Mouse (Mus musculus): ENCODE measurements around the gene Cdkn1a. TPM values are rescaled to one million over a fixed set of nuclear protein-coding genes. Genes with fewer than 3 reads are reported as not detected.

Cdkn1a gene
- polyA plus RNA-seq, 1 experiment from 2014 or later: 34.0 TPM

DNA sequence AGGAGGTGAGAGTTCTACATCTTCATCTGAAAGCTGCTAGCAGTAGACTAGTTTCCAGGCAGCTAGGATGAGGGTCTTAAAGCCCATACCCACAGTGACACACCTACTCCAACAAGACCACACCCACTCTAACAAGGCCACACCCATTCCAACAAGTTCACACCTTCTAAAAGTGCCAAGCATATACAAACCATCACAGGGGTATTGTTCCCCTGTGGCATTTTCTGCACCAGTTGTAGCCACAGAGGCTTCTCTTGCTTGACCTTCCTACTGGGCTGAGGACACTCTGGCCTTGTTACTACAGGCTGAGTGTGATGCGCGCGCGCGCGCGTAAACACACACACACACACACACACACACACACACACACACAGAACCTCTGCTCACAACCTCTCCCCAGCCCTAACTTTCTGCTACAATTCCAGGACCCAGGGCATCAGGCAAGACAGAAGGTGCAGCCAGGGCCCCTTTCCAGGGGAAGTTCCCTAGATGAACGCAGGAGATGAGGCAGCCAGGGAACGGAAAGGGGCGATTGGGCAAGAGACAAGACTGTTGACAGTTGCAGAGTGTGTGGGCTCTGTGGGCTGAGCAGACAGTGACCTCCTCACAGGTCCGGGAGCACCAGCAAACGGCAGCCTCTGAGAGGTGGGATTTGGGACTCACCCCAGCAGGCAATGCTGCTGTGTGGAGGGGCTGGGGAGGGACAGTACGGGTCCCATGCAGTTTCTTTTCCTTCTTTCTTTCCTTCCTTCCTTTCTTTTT, 23.0 kb downstream of the Cdkn1a start, which contains the start of gene Rab44:
TSS of gene Rab44 (plus strand) at position 555 of the 762 bp plus-strand sequence.
- Histone ChIP-seq H3K27ac (no peak within 1 kb of the TSS), H3K4me3 (replicated peaks) (no peak within 1 kb of the TSS), H3K27me3 (no peaks in the 10 kb centered on the region), H3K9me3 (no peaks in the 10 kb centered on the region), H3K4me1 (no peaks in the 10 kb centered on the region), H3K36me3 (replicated peaks) (no peaks in the 10 kb centered on the region), H3K9ac (no peak within 1 kb of the TSS), H3K4me2 (no peak within 1 kb of the TSS)
- ATAC-seq (ENCODE audit: low FRiP score): no peak
- WGBS: 94% methylated on average over 13 of the region's 13 CpGs

DNA sequence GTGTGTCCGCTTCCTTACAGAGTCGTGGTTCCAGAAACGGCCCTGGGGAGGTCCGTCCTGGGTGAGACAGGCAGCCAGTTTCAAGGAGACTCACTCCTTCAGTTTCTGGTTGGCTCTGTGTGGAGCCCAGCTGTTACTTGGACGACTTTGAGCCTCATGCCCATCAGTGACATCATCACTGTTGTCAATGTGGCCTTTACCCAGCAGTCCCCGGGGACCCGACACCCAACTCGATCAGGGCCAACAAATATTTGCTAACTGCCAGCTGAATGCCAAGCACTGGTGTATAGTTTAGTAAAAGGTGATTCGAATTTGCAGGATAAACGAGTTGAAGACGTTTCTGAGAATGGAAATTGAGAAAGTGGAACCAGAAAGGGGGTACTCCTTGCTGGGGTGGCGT, 25.2 kb downstream of the Cdkn1a start:
- H3K27ac ChIP-seq: no peak overlapping the region
- H3K4me3 ChIP-seq (replicated peaks): no peak overlapping the region
- H3K4me1 ChIP-seq: no peaks in the 10 kb centered on the region
- 81% methylated on average over 12 of the region's 12 CpGs for WGBS
- H3K9ac ChIP-seq: no peak overlapping the region
- no peak overlapping the region for H3K4me2 ChIP-seq
- H3K36me3 ChIP-seq (replicated peaks): no peaks in the 10 kb centered on the region
- no peaks in the 10 kb centered on the region for H3K9me3 ChIP-seq
- ATAC-seq (ENCODE audit: low FRiP score): no peak
- H3K27me3 ChIP-seq: no peaks in the 10 kb centered on the region

DNA sequence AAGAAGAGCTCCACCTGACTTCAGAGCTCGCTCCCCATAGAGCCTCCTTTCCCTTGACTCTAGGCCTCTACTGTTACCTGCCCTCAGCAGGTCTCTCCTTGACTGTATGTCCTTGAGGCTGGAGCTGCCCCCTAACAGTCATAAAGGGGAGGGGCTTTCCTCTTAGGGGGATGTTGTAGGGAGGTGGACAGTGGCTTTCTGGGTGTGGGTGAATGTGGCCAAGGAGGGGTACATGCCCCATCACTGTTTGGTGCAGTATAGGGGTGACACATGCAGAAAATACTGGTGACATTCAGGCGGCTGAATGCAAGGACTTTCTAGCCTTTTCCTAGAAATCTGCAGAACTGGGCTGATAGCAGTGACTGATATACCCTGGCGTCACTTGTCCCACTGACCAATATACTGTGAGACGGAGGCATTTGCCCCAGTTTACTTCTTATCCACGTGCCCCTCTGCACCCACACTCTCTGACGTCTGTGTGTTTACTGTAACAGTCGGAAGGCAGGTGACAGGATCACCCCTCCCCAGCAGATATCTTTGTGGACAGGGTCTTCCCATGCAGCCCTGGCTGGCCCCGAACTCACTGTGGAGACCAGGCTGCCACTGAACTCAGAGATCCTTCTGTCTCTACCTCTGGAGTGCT, 26.4 kb downstream of the Cdkn1a start:
- no peaks in the 10 kb centered on the region for H3K27me3 ChIP-seq
- no peaks in the 10 kb centered on the region for H3K9me3 ChIP-seq
- H3K36me3 ChIP-seq (replicated peaks): no peaks in the 10 kb centered on the region
- no peak for ATAC-seq (ENCODE audit: low FRiP score)
- H3K4me3 ChIP-seq (replicated peaks): no peak overlapping the region
- no peak overlapping the region for H3K27ac ChIP-seq
- H3K4me2 ChIP-seq: no peak overlapping the region
- H3K9ac ChIP-seq: no peak overlapping the region
- H3K4me1 ChIP-seq: no peaks in the 10 kb centered on the region
- 84% methylated on average over 8 of the region's 8 CpGs for WGBS

DNA sequence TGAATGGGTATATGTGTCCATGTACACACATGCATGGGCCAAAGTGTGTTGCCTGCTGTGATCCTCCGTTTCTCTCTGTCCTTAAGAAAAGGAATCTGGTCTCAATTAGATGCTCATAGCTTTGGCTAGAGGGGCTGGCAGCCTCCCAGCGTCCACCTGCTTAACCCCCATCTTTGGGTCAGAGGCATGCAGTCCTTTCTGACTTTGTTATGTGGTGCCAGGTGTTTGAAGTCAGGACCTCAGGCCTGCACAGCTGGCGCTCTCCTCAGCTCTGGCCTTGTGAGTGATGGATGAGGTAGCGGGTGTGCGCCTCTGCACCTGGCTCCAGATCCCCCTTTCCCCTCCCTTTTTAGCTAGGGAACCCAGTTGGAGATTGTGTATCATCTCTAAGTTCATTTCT, 27.3 kb downstream of the Cdkn1a start:
- Histone ChIP-seq H3K36me3 (replicated peaks) (no peaks in the 10 kb centered on the region), H3K4me3 (replicated peaks) (no peak overlapping the region), H3K27me3 (no peaks in the 10 kb centered on the region), H3K4me2 (no peak overlapping the region), H3K27ac (no peak overlapping the region), H3K9me3 (no peaks in the 10 kb centered on the region), H3K4me1 (no peaks in the 10 kb centered on the region), H3K9ac (no peak overlapping the region)
- WGBS: 63% methylated on average over 5 of the region's 5 CpGs
- ATAC-seq (ENCODE audit: low FRiP score): no peak

DNA sequence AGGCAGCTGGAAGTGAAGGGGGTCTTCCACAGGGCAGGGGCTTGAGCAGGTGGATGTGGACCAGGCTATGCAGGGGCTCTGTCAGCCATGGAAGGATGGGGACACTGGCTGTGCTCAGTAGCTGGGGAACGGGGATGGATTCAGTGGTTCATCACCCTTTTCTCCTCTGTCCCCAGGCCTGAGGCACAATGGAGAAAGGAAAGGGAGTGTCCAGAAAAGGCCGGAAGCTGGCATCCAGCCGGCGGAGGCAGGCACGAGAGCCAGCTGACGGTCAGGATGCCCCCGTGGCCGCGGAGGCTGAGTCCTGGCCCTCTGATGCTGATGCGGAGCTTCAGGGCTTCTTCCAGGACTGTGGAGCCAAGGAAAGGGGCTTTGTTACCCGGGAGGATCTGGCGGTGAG, 29.9 kb downstream of the Cdkn1a start:
- H3K4me1 ChIP-seq: no peaks in the 10 kb centered on the region
- H3K36me3 ChIP-seq (replicated peaks): no peaks in the 10 kb centered on the region
- H3K27ac ChIP-seq: no peak overlapping the region
- no peak for ATAC-seq (ENCODE audit: low FRiP score)
- no peak overlapping the region for H3K9ac ChIP-seq
- no peak overlapping the region for H3K4me2 ChIP-seq
- H3K4me3 ChIP-seq (replicated peaks): no peak overlapping the region
- no peaks in the 10 kb centered on the region for H3K27me3 ChIP-seq
- WGBS: 54% methylated on average over 12 of the region's 12 CpGs
- no peaks in the 10 kb centered on the region for H3K9me3 ChIP-seq

DNA sequence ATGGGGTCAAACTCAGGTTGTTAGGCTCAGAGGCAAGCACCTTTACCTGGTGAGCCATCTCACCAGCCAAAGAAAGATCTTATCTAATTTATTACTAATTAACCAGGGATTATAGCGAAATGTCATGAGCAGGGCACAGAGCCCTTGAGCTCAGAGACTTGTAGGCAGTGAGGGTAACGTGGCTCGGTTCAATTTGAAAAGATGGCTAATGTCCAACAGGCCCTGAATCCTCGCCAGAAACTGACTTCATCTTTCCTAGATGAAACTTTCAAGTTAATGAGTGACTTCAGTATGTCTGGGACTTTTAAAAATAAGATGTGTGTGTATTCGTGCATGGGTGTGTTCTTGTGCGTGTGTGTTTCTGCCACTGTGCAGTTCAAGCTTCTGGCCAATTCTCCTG, 32.0 kb downstream of the Cdkn1a start:
- Histone ChIP-seq H3K27ac (no peak overlapping the region), H3K36me3 (replicated peaks) (no peaks in the 10 kb centered on the region), H3K9ac (no peak overlapping the region), H3K4me2 (no peak overlapping the region), H3K4me3 (replicated peaks) (no peak overlapping the region), H3K27me3 (no peaks in the 10 kb centered on the region), H3K4me1 (no peaks in the 10 kb centered on the region), H3K9me3 (no peaks in the 10 kb centered on the region)
- 85% methylated on average over 6 of the region's 6 CpGs for WGBS
- ATAC-seq (ENCODE audit: low FRiP score): no peak

DNA sequence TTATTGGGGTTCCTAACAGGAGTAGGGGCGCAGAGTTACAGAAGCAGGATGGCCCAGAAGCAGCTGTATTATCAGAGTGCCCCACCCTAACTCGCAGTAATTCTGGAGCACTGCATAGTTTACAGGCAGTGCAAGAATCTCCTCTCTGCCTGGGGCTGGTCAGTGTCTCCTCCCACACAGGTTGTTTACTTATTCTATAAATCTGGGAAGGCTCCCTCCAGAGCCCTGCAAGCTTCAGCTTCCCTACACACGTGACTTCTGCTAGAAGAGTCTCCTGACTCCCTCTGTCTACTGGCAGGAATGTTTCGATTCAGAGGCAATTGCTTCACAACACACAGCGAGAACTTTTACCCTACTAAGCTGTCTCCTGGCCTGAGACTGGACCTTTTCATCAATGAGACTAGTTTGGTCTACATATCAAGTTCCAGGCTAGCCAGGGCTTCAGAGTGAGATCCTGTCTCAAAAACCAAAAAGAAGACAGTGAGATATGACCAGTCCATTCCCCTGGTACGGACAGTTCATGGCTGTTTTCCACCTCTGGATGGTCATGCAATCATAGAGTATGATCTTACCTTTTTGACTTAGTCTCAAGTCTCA, 32.9 kb downstream of the Cdkn1a start:
- H3K9me3 ChIP-seq: no peaks in the 10 kb centered on the region

DNA sequence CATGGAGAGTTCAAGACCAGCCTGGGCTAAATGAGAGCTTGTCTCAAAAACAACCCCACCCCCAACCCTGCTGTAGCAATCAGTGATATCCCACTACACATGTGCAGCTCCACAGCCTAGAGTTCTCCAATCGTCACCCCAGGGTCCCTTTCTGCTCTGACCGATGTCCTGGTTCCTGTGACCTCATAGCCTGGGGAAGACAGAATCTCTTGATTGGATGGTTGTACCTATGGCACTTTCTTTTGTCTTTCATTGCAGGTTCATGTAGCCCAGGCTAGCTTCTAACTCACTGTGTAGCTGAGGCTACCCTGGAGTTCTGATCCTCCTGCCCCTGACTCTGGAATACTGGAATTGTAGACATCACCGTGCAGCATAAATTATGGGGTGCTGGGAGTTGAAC, 35.8 kb downstream of the Cdkn1a start:
- Histone ChIP-seq H3K27ac (no peak overlapping the region), H3K4me2 (no peak overlapping the region), H3K4me3 (replicated peaks) (no peak overlapping the region), H3K9ac (no peak overlapping the region), H3K27me3 (no peaks in the 10 kb centered on the region; the same call in 1 of the 2 replicates), H3K36me3 (replicated peaks) (no peaks in the 10 kb centered on the region), H3K4me1 (peaks cover 2% of the 10 kb centered on the region; the same call in 1 of the 2 replicates), H3K9me3 (no peaks in the 10 kb centered on the region)
- ATAC-seq (ENCODE audit: low FRiP score): no peak
- WGBS: 96% methylated on average over 3 of the region's 3 CpGs

More for the DNA sequence above, 32.9 kb downstream of the Cdkn1a start:
- Histone ChIP-seq H3K4me3 (replicated peaks) (no peak overlapping the region), H3K36me3 (replicated peaks) (no peaks in the 10 kb centered on the region), H3K4me1 (no peaks in the 10 kb centered on the region), H3K27me3 (no peaks in the 10 kb centered on the region), H3K4me2 (no peak overlapping the region), H3K9ac (no peak overlapping the region), H3K27ac (no peak overlapping the region)
- WGBS: 84% methylated on average over 6 of the region's 6 CpGs
- no peak for ATAC-seq (ENCODE audit: low FRiP score)

- H3K4me2 ChIP-seq: no peak overlapping the region
- H3K36me3 ChIP-seq (replicated peaks): no peaks in the 10 kb centered on the region
- H3K4me1 ChIP-seq: peaks cover 2% of the 10 kb centered on the region; the same call in 1 of the 2 replicates
- no peak overlapping the region for H3K27ac ChIP-seq
- peaks cover 2% of the 10 kb centered on the region; the same call in 1 of the 2 replicates for H3K27me3 ChIP-seq
- no peak overlapping the region for H3K4me3 ChIP-seq (replicated peaks)
- H3K9ac ChIP-seq: no peak overlapping the region
- WGBS: 31% methylated on average over 5 of the region's 5 CpGs
- H3K9me3 ChIP-seq: no peaks in the 10 kb centered on the region
- ATAC-seq (ENCODE audit: low FRiP score): no peak
Measured at GRCm38 (mm10) chr17:29129341-29129740, 38.6 kb downstream of the Cdkn1a start.

GRCm38 (mm10) chr17:29135066-29135465, 44.3 kb downstream of the Cdkn1a start:
- H3K9me3 ChIP-seq: no peaks in the 10 kb centered on the region
- H3K27me3 ChIP-seq: peaks cover 5% of the 10 kb centered on the region; the same call in 1 of the 2 replicates
- ATAC-seq (ENCODE audit: low FRiP score): no peak
- no peak overlapping the region for H3K4me3 ChIP-seq (replicated peaks)
- H3K4me2 ChIP-seq: no peak overlapping the region
- WGBS: 85% methylated on average over 5 of the region's 5 CpGs
- H3K27ac ChIP-seq: no peak overlapping the region
- no peaks in the 10 kb centered on the region for H3K36me3 ChIP-seq (replicated peaks)
- no peaks in the 10 kb centered on the region for H3K4me1 ChIP-seq
- H3K9ac ChIP-seq: no peak overlapping the region

- no peak for ATAC-seq (ENCODE audit: low FRiP score)
- 63% methylated on average over 6 of the region's 6 CpGs for WGBS
- H3K4me1 ChIP-seq: no peaks in the 10 kb centered on the region
Measured at GRCm38 (mm10) chr17:29136236-29136635, 45.5 kb downstream of the Cdkn1a start.

DNA sequence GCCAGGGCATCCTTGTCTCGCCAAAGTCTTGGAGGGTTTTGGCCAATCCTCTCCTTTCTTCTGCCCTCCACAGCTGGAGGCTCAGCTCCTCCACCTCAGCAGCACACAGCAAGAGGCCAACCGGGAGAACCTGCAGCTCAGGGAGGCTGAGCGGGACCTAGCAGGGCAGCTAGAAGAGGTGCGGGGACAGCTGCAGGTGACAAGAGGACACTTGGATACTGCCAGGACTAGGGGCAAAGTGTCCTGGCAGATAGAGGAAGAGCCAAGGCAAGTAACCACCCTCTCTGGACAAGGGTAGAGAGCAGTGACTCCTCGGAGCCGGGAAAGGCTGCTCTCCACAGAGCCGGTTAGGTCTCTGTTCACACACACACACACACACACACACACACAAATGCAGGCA, 47.1 kb downstream of the Cdkn1a start:
- ATAC-seq (ENCODE audit: low FRiP score): no peak
- Histone ChIP-seq H3K4me3 (replicated peaks) (no peak overlapping the region), H3K9me3 (no peaks in the 10 kb centered on the region), H3K4me1 (no peaks in the 10 kb centered on the region), H3K36me3 (replicated peaks) (no peaks in the 10 kb centered on the region), H3K27ac (no peak overlapping the region), H3K27me3 (0 out of 2 replicates have a peak, but pooled peaks cover 5% of the 10 kb centered on the region), H3K9ac (no peak overlapping the region), H3K4me2 (no peak overlapping the region)
- WGBS: 76% methylated on average over 7 of the region's 7 CpGs

More at GRCm38 (mm10) chr17:29136236-29136635, 45.5 kb downstream of the Cdkn1a start:
- Histone ChIP-seq H3K9me3 (no peaks in the 10 kb centered on the region), H3K27me3 (peaks cover 5% of the 10 kb centered on the region; the same call in 1 of the 2 replicates), H3K36me3 (replicated peaks) (no peaks in the 10 kb centered on the region), H3K9ac (no peak overlapping the region), H3K4me3 (replicated peaks) (no peak overlapping the region), H3K27ac (no peak overlapping the region), H3K4me2 (no peak overlapping the region)

Data from forebrain, embryonic 12.5 days (tissue).